Mouse (Mus musculus): ENCODE results near the gene Cxcr4.

DNA sequence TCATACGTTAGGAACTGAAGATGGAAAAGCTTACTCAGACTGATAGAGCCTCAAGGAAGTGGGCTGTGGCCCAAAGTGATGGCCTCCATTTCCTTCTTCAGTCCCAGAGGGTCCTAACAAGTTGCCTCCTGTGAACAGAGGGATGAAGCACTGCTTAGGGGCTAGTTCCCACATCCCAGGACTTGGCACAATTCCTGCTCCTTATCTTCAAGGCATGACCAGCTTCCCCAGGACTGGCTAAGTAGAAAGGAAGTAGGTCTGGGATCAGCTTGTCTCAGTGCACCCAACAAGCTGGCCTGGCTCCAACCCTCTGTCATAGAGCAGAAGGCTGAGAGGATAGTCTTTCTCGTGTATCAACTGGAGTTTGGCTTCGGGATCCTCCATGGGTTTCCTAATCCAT, 11.8 kb downstream of the Cxcr4 start:
- TF ChIP-seq CTCF (IDR thresholded peaks at IDR 0.05; ENCODE audit: low read depth) (no peak), EP300 (IDR thresholded peaks at IDR 0.05; ENCODE audit: low read depth) (no peak)
